Mouse (Mus musculus): ENCODE data around the gene Nop53.

- TF ChIP-seq CTCF (IDR thresholded peaks at IDR 0.05) (no peak), EP300 (IDR thresholded peaks at IDR 0.05) (no peak)
Observed at GRCm38 (mm10) chr7:15947653-15948260, 1.9 kb upstream of the Nop53 start.
